Mouse (Mus musculus) kidney, postnatal 14 days (tissue): ENCODE measurements around the gene Snta1.

ENCODE experiments used
- DNase-seq: peaks from one replicate; pipeline ENCODE4 v3.0.0; 2022; ENCODE audit warnings: mixed read lengths

The Snta1 gene

GRCm38 (mm10) chr2:154407643-154408445 lies at the start of gene Snta1:
Gene Snta1 (minus strand): TSS chr2:154408099.
- peak; percentile 94 for DNase-seq

- no peak for DNase-seq
These were observed 48.7 kb upstream of the Snta1 start for GRCm38 (mm10) chr2:154456621-154457020.

- DNase-seq, result peak; percentile 72
These were observed 47.9 kb upstream of the Snta1 start for GRCm38 (mm10) chr2:154455776-154456175.

GRCm38 (mm10) chr2:154454605-154455004 lies 46.7 kb upstream of the Snta1 start:
- peak; percentile 40 for DNase-seq

- no peak for DNase-seq
These were observed 46.2 kb upstream of the Snta1 start for GRCm38 (mm10) chr2:154454099-154454498.

- DNase-seq, result no peak
These were observed 45.1 kb upstream of the Snta1 start for GRCm38 (mm10) chr2:154452951-154453350.

- no peak for DNase-seq
These were observed 40.7 kb upstream of the Snta1 start for GRCm38 (mm10) chr2:154448633-154449032.

- DNase-seq, result no peak
These were observed 39.9 kb upstream of the Snta1 start for GRCm38 (mm10) chr2:154447821-154448220.

GRCm38 (mm10) chr2:154440453-154440852 lies 32.6 kb upstream of the Snta1 start:
- DNase-seq, result no peak

- no peak for DNase-seq
These were observed 29.3 kb upstream of the Snta1 start for GRCm38 (mm10) chr2:154437191-154437527.

GRCm38 (mm10) chr2:154436458-154437190 lies 28.7 kb upstream of the Snta1 start, which contains the start of gene Cbfa2t2:
Gene Cbfa2t2 (plus strand): TSS chr2:154436481.
- peak; percentile 78 for DNase-seq

- DNase-seq, result peak; percentile 99
These were observed 28.2 kb upstream of the Snta1 start for GRCm38 (mm10) chr2:154436076-154436457.

GRCm38 (mm10) chr2:154434690-154435089 lies 26.8 kb upstream of the Snta1 start:
- no peak for DNase-seq

GRCm38 (mm10) chr2:154433391-154433790 lies 25.5 kb upstream of the Snta1 start:
- DNase-seq, result peak; percentile 47

GRCm38 (mm10) chr2:154432696-154433095 lies 24.8 kb upstream of the Snta1 start:
- no peak for DNase-seq

GRCm38 (mm10) chr2:154430566-154430965 lies 22.7 kb upstream of the Snta1 start:
- no peak for DNase-seq

- DNase-seq, result peak; percentile 84
These were observed 20.0 kb upstream of the Snta1 start for GRCm38 (mm10) chr2:154427853-154428360.

- no peak for DNase-seq
These were observed 19.3 kb upstream of the Snta1 start for GRCm38 (mm10) chr2:154426905-154427852.

GRCm38 (mm10) chr2:154426188-154426904 lies 18.4 kb upstream of the Snta1 start:
- no peak for DNase-seq

GRCm38 (mm10) chr2:154425522-154425921 lies 17.6 kb upstream of the Snta1 start:
- no peak for DNase-seq

GRCm38 (mm10) chr2:154423548-154423947 lies 15.6 kb upstream of the Snta1 start:
- no peak for DNase-seq

GRCm38 (mm10) chr2:154422181-154422580 lies 14.3 kb upstream of the Snta1 start:
- DNase-seq, result no peak
